Mouse (Mus musculus) heart, embryonic 11.5 days (tissue): Measurements from ENCODE around the gene Tyw3. TPM values are rescaled to one million over a fixed set of nuclear protein-coding genes. Genes with fewer than 3 reads are reported as not detected.
"Not testable (repeated sequence)": the region's sequence is repeated elsewhere in the genome, so short reads cannot be mapped to it uniquely, and the experiment has no call there.

Experiments used
- ATAC-seq: fragments of 200-750 bp; cut with Nextera tagmentation; replicated peaks from 2 replicates; pipeline ENCODE4 v1.8.0; 2017; ENCODE audit warnings: moderate library complexity; ENCODE audit not compliant: insufficient number of reproducible peaks, low FRiP score, low TSS enrichment
- H3K27ac ChIP-seq: fragments of 300-500 bp; sonication (generic); 2 replicates; pipeline ENCODE4 v1.5.1; 2014; ENCODE audit warnings: mild to moderate bottlenecking, low read depth, low read length
- H3K27me3 ChIP-seq: fragments of 300-500 bp; sonication (generic); 2 replicates; pipeline ENCODE4 v1.6.1; 2014; ENCODE audit warnings: mild to moderate bottlenecking, low read length, mixed read lengths; ENCODE audit not compliant: control insufficient read depth, insufficient read depth
- H3K36me3 ChIP-seq: fragments of 300-500 bp; sonication (generic); 2 replicates; pipeline ENCODE4 v1.6.1; 2014; ENCODE audit warnings: mild to moderate bottlenecking, low read length, moderate library complexity, mixed read lengths; ENCODE audit not compliant: control insufficient read depth, insufficient read depth
- H3K4me1 ChIP-seq: fragments of 300-500 bp; sonication (generic); 2 replicates; pipeline ENCODE4 v1.6.1; 2014; ENCODE audit warnings: low read length; ENCODE audit not compliant: control insufficient read depth, insufficient read depth
- H3K4me2 ChIP-seq: fragments of 300-500 bp; sonication (generic); 2 replicates; pipeline ENCODE4 v1.6.1; 2014; ENCODE audit warnings: mild to moderate bottlenecking, moderate library complexity
- H3K4me3 ChIP-seq: fragments of 300-500 bp; sonication (generic); 2 replicates; pipeline ENCODE4 v1.5.1; 2014; ENCODE audit warnings: low read depth, low read length
- H3K9ac ChIP-seq: fragments of 300-500 bp; sonication (generic); 2 replicates; pipeline ENCODE4 v1.6.1; 2014; ENCODE audit warnings: mild to moderate bottlenecking, low read depth, low read length, moderate library complexity
- H3K9me3 ChIP-seq: fragments of 300-500 bp; sonication (generic); replicated peaks from 2 replicates; pipeline ENCODE4 v1.6.1; 2016; ENCODE audit warnings: low read length; ENCODE audit not compliant: control insufficient read depth
- WGBS: fragments of 180-500 bp; shearing (Covaris S2); extraction: QIAGEN DNeasy Blood & Tissue Kit; methylation state at CpG from one replicate; pipeline ENCODE4 v1.1.7; 2014; ENCODE audit not compliant: insufficient replicate concordance; 5-methylcytosine and 5-hydroxymethylcytosine counted together
- polyA plus RNA-seq: library from polyadenylated mRNA; unstranded; fragments of >200 nt; fragmentation: Nextera tagmentation; extraction: Ambion mirVana; gene quantifications from 2 replicates; pipeline ENCODE4 v1.2.1, GENCODE M21; 2014

Tyw3 gene
- polyA plus RNA-seq, result 14.0 and 17.9 TPM in 2 replicates

DNA sequence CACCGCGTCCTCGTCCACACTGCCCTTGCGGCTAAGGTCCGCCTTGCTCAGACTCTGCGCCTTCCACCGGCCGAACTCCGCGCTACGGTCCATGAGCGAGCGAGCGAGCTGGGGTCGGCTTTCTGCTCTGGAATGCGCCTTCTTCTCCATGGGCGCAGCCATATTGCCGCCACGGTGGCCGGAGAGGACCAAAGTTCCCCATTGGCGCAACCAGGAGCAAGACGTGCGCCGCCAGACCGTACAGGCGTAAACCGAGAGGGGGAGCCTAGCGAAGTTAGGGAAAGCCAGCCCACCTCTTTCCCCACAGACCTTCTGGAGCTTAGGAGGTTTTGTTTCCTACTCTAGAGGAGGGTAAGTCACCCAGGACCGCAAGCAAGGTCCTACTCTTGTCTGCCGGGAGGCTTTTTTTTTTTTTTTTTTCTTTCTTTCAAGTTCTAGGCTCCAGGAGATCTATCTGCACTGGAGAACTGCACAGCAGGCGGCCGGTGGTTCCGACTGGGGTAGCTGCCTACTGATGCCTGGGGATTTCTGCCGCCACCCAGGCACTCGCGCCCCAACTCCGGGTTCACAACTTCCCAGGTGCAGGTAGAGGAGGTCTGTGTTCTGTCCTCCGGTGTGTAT is at the start of gene Tyw3:
Gene Tyw3 (minus strand): TSS at position 171 of the 621 bp plus-strand sequence.
- peak within 1 kb of the TSS; percentile 87 for H3K9ac ChIP-seq
- no peaks in the 10 kb centered on the region for H3K9me3 ChIP-seq
- peak within 1 kb of the TSS; percentile 93 for H3K27ac ChIP-seq
- WGBS, result under 1% methylated on average over 38 of the region's 38 CpGs
- H3K4me2 ChIP-seq, result peak within 1 kb of the TSS; percentile 78
- H3K36me3 ChIP-seq, result peaks cover 2% of the 10 kb centered on the region; the same call in 1 of the 2 replicates
- H3K4me3 ChIP-seq, result peak within 1 kb of the TSS; percentile 74
- H3K4me1 ChIP-seq, result peaks cover 3% of the 10 kb centered on the region; the same call in 1 of the 2 replicates
- H3K27me3 ChIP-seq, result no peaks in the 10 kb centered on the region
- ATAC-seq, result peak; percentile 96

DNA sequence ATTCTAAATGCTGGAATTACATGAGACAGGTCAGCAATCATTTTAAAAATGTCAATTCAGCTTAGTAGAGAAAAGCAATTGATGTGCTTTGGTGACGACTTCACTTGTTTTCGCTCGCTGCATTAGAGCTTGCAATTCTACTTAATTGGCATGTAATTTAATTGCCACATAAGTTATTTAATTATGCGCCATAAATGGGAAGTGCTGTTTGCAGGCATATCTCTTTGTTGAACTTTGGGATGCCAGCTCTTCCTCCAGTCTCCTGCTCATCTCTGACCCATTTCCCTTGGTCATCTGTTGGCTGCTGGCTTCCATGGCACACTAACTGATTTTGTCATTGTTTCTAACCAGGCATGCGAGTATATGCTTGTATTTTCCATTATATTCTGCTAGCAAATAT is 36.2 kb upstream of the Tyw3 start:
- Histone ChIP-seq H3K27me3 (no peaks in the 10 kb centered on the region), H3K9ac (no peak overlapping the region), H3K4me2 (no peak overlapping the region), H3K4me3 (no peak overlapping the region), H3K27ac (no peak overlapping the region), H3K4me1 (no peaks in the 10 kb centered on the region), H3K36me3 (no peaks in the 10 kb centered on the region), H3K9me3 (no peaks in the 10 kb centered on the region)
- ATAC-seq, result no peak
- whole genome bisulfite sequencing, result 88% methylated on average over 5 of the region's 5 CpGs

DNA sequence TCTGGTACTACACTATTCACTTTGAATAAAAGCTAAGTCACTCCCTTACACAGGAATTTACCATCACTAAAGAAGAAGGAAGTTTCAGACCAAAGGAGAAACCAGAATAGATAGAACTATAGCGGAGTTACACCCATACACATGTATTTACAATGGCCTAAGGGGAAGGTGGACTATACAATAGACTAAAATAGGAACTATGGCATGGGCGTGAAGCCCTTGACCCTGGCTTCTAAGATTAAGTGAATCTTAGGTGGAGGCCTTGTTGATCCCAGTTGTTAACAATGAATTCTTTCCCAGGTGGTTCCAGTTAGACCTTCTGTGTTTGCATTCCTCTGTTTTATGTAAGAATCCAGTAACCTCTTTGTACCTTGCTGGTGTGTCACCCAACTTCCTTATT is 34.4 kb upstream of the Tyw3 start:
- H3K4me3 ChIP-seq, ATAC-seq, H3K27ac ChIP-seq, H3K9ac ChIP-seq, H3K4me2 ChIP-seq, H3K4me1 ChIP-seq, H3K9me3 ChIP-seq, H3K27me3 ChIP-seq, H3K36me3 ChIP-seq: not testable (repeated sequence)
- WGBS, result 75% methylated on average over 2 of the region's 2 CpGs

DNA sequence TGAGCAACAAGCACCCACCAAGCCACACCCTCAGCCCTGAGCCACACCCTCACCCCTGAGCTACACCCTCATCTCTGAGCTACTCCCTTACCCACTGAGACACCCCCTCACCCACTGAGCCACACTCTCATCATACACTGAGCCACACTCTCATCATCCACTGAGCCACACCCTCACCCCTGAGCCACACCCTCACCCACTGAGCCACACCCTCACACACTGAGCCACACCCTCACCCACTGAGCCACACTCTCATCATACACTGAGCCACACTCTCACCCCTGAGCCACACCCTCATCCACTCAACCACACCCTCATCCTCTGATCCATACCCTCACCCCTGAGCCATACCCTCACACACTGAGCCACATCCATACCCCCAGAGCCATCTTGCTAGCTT is 31.4 kb upstream of the Tyw3 start:
- Histone ChIP-seq H3K4me3 (no peak overlapping the region), H3K4me1 (no peaks in the 10 kb centered on the region), H3K36me3 (no peaks in the 10 kb centered on the region), H3K27me3 (no peaks in the 10 kb centered on the region), H3K27ac (no peak overlapping the region), H3K9me3 (no peaks in the 10 kb centered on the region), H3K4me2 (no peak overlapping the region), H3K9ac (no peak overlapping the region)
- peak; percentile 80 for ATAC-seq

DNA sequence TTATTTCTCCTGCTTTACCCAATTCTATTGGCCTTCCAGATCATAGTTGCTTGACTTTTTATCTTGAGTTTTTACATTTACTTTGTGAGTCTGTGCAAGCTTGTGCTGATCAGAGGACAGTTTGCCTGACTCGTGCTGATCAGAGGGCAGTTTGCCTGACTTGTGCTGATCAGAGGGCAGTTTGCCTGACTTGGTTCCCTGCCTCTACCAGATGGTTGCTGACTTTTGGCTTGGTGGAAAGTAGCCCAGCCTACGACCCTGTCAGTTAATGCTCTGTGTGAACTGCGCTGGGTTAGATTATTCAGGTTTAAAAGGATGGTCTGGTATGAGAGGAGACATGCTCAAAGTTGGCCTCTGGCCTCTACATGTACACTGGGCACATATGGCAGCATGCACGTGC is 19.2 kb upstream of the Tyw3 start:
- Histone ChIP-seq H3K36me3 (no peaks in the 10 kb centered on the region), H3K4me3 (no peak overlapping the region), H3K27me3 (no peaks in the 10 kb centered on the region), H3K4me1 (no peaks in the 10 kb centered on the region), H3K9me3 (no peaks in the 10 kb centered on the region), H3K4me2 (no peak overlapping the region), H3K9ac (no peak overlapping the region), H3K27ac (no peak overlapping the region)
- no peak for ATAC-seq
- 82% methylated on average over 4 of the region's 4 CpGs for WGBS

DNA sequence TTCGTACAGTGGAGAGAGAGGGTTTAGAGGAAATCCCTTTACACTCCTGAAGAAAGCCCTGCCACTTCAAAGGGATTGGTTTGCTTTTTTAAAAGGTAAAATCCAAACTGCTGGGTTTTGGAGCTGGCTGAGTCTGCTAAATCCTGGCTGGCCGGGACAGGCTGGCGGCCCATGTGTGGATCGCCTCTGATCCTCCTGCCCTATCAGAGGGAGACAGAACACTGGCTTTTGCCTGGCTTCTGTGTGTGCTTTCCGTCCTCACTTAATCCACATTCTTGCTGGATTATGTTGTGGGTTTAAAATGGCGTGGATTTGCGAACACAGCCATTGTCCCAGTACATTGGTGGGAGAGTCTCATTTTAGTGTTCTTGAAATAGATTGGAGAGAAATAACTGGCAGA is 18.4 kb upstream of the Tyw3 start:
- H3K4me2 ChIP-seq, result no peak overlapping the region
- no peak overlapping the region for H3K4me3 ChIP-seq

DNA sequence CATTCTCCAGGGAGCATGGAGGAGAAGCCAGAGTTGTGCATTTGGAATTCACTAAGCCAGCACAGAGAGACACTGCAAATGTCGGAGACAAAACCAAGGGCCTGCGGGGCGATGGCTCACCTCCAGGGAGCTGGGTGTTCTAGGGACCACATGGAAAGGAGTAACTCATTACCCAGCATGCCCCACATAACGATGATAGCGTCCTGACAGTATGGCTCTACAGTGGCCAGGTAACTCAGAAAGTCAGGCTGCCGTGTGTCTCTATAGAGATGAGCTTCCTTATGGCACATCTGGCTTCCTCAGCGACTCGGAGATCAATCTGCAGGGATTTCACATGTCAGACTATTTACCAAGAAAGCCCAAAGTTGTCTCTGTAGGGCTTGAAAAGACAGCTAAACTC is 17.9 kb upstream of the Tyw3 start:
- Histone ChIP-seq H3K9me3 (no peaks in the 10 kb centered on the region), H3K27ac (no peak overlapping the region), H3K4me2 (no peak overlapping the region), H3K36me3 (no peaks in the 10 kb centered on the region), H3K9ac (no peak overlapping the region), H3K4me3 (no peak overlapping the region), H3K27me3 (no peaks in the 10 kb centered on the region), H3K4me1 (no peaks in the 10 kb centered on the region)
- no peak for ATAC-seq
- WGBS, result 85% methylated on average over 8 of the region's 8 CpGs

More for the DNA sequence above, 18.4 kb upstream of the Tyw3 start:
- Histone ChIP-seq H3K9me3 (no peaks in the 10 kb centered on the region), H3K27me3 (no peaks in the 10 kb centered on the region), H3K9ac (no peak overlapping the region), H3K4me1 (no peaks in the 10 kb centered on the region), H3K36me3 (no peaks in the 10 kb centered on the region), H3K27ac (no peak overlapping the region)
- WGBS, result 87% methylated on average over 7 of the region's 7 CpGs
- no peak for ATAC-seq

DNA sequence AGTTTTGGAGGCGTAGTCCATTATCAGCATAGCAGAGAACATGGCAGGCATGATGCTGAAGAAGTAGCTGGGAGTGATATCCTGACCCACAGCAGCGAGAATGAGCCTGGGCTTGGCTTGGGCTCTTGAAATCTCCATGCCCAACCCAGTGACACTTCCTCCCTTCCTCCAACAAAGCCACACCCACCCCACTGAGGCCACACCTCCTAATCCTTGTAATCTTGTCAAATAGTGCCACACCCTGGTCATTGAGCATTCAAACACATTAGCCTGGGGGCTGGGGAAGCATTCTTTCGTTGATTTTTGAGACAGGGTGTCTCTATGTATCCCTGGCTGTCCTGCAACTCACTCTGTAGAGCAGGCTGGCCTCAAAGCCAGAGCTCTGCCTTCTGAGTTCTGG is 15.0 kb upstream of the Tyw3 start:
- H3K4me2 ChIP-seq, result no peak overlapping the region
- no peaks in the 10 kb centered on the region for H3K9me3 ChIP-seq
- WGBS, result 81% methylated on average over 3 of the region's 3 CpGs
- no peak overlapping the region for H3K27ac ChIP-seq
- no peak for ATAC-seq
- H3K9ac ChIP-seq, result no peak overlapping the region
- no peaks in the 10 kb centered on the region for H3K27me3 ChIP-seq
- H3K4me1 ChIP-seq, result no peaks in the 10 kb centered on the region
- H3K4me3 ChIP-seq, result no peak overlapping the region
- H3K36me3 ChIP-seq, result no peaks in the 10 kb centered on the region

DNA sequence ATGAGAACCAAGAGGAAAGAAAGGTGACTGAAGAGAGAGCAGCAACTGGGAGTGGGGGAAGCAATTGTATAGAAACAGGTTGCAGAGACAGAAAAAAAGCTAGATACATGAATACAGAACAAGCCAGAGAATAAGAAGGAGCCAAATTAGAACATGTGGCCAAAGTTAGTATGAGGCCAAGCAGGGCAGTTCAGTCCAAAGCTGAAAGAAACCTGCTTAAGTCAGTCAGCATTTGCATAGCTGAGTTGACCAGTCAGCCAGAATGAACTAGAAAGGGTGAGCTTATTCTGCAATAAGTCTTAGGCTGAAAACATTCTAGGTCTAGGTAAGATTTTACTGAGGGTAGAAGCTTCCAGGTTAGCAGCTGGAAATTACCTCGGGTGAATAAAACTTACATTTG is 11.0 kb upstream of the Tyw3 start:
- H3K9ac ChIP-seq, result no peak overlapping the region
- 69% methylated on average over 1 of the region's 1 CpGs for WGBS
- H3K9me3 ChIP-seq, result no peaks in the 10 kb centered on the region
- no peaks in the 10 kb centered on the region for H3K27me3 ChIP-seq
- H3K4me3 ChIP-seq, result no peak overlapping the region
- H3K4me2 ChIP-seq, result no peak overlapping the region
- no peak overlapping the region for H3K27ac ChIP-seq
- no peak for ATAC-seq
- no peaks in the 10 kb centered on the region for H3K4me1 ChIP-seq
- peaks cover 3% of the 10 kb centered on the region; the same call in 1 of the 2 replicates for H3K36me3 ChIP-seq
